Mouse (Mus musculus): ENCODE measurements around the gene AB124611.

DNA sequence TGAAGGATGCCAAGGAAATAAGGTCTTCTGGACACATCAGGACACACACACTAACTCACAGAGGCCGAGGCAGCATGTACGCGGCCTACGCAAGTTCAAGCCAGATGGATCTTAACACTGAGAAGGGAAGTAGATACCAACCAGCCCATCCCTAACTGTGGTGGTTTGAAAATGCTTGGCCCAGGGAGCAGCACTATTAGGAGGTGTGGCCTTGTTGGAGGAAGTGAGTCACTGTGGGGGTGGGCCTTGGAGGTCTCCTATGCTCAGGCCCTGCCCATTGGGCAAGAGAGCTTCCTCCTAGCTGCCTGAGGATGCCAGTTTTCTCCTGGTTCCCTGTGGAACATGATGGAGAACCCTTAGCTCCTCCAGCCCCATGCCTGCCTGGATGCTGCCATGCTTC lies 12.5 kb upstream of the AB124611 start:
- TF ChIP-seq CTCF (IDR thresholded peaks at IDR 0.05): no peak
- no peak for TF ChIP-seq EP300 (IDR thresholded peaks at IDR 0.05)
